Mouse (Mus musculus): ENCODE measurements around the gene Tcirg1.

- TF ChIP-seq CTCF (IDR thresholded peaks at IDR 0.05; ENCODE audit: low read depth) (no peak), EP300 (IDR thresholded peaks at IDR 0.05; ENCODE audit: low read depth) (no peak)
Observed at GRCm38 (mm10) chr19:3906326-3906725, 607 bp downstream of the Tcirg1 start.

Data from liver, embryonic 14.5 days (tissue).